Mouse (Mus musculus) stomach, postnatal 0 days (tissue): ENCODE data around the gene Kifc1. TPM values are rescaled to one million over a fixed set of nuclear protein-coding genes. Genes with fewer than 3 reads are reported as not detected.

Experiments
- ATAC-seq: fragments of 200-750 bp; cut with Nextera tagmentation; 2 replicates; pipeline ENCODE4 v1.8.0; 2017; ENCODE audit not compliant: low FRiP score, low TSS enrichment
- DNase-seq: peaks from one replicate; pipeline ENCODE4 v3.0.0-alpha.2; 2016; ENCODE audit warnings: low spot score
- H3K27ac ChIP-seq: fragments of 300-500 bp; sonication (generic); replicated peaks from 2 replicates; pipeline ENCODE4 v1.5.1; 2014; ENCODE audit warnings: mild to moderate bottlenecking, control low read depth
- H3K27me3 ChIP-seq: fragments of 300-500 bp; sonication (generic); 2 replicates; pipeline ENCODE4 v1.6.1; 2014; ENCODE audit warnings: low read length; ENCODE audit not compliant: control insufficient read depth, insufficient read depth
- H3K36me3 ChIP-seq: fragments of 300-500 bp; sonication (generic); 2 replicates; pipeline ENCODE4 v1.6.1; 2014; ENCODE audit warnings: low read length, mixed read lengths; ENCODE audit not compliant: control insufficient read depth, insufficient read depth
- H3K4me1 ChIP-seq: fragments of 300-500 bp; sonication (generic); replicated peaks from 2 replicates; pipeline ENCODE4 v1.6.1; 2014; ENCODE audit warnings: antibody characterized with exemption; ENCODE audit not compliant: control insufficient read depth, insufficient read depth
- H3K4me2 ChIP-seq: fragments of 300-500 bp; sonication (generic); replicated peaks from 2 replicates; pipeline ENCODE4 v1.6.1; 2014; ENCODE audit warnings: low read depth, mild to moderate bottlenecking, control low read depth, moderate library complexity
- H3K4me3 ChIP-seq: fragments of 300-500 bp; sonication (generic); 2 replicates; pipeline ENCODE4 v1.5.1; 2014; ENCODE audit warnings: low read depth, low read length, control low read depth
- H3K9ac ChIP-seq: fragments of 300-500 bp; sonication (generic); 2 replicates; pipeline ENCODE4 v1.6.1; 2014; ENCODE audit warnings: mild to moderate bottlenecking, low read length, control low read depth, mixed read lengths
- H3K9me3 ChIP-seq: fragments of 300-500 bp; sonication (generic); 2 replicates; pipeline ENCODE4 v1.6.1; 2016; ENCODE audit warnings: low read length; ENCODE audit not compliant: control insufficient read depth
- CTCF ChIP-seq: IDR thresholded peaks from 2 replicates; pipeline ENCODE4 v1.5.1; 2016; ENCODE audit warnings: antibody characterized with exemption, low read depth, mild to moderate bottlenecking, moderate library complexity
- EP300 ChIP-seq: optimal IDR thresholded peaks from 2 replicates; pipeline ENCODE3; 2016; ENCODE audit warnings: antibody characterized with exemption
- WGBS: fragments of 180-500 bp; shearing (Covaris S2); extraction: QIAGEN DNeasy Blood & Tissue Kit; methylation state at CpG from one replicate; pipeline ENCODE4 v1.1.7; 2014; 5-methylcytosine and 5-hydroxymethylcytosine counted together
- polyA plus RNA-seq: library from polyadenylated mRNA; unstranded; fragments of >200 nt; fragmentation: Nextera tagmentation; extraction: Ambion mirVana; gene quantifications from 2 replicates; pipeline ENCODE4 v1.2.1, GENCODE M21; 2015

The Kifc1 gene
- polyA plus RNA-seq, 1 experiment from 2014 or later = 1.7 TPM

DNA sequence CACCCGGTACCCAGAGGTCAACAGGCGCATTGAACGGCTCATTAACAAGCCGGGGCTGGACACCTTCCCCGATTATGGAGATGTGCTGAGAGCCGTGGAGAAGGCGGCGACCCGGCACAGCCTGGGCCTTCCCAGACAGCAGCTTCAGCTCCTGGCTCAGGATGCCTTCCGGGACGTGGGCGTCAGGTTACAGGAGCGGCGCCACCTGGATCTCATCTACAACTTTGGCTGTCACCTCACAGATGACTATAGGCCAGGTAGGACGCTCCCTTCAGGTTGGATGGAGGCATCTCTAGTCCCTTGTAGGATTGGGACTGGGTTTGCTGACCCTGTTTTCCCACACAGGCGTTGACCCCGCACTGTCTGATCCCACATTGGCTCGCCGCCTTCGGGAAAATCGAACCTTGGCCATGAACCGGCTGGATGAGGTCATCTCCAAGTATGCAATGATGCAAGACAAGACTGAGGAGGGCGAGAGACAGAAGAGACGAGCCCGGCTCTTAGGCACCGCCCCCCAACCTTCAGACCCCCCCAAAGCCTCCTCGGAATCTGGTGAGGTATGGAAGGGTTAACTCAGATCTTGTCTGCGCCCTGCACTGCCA lies 21.5 kb upstream of the Kifc1 start:
- 83% methylated on average over 28 of the region's 28 CpGs for WGBS
- ATAC-seq = no peak
- H3K27me3 ChIP-seq = no peaks in the 10 kb centered on the region
- TF ChIP-seq CTCF (no peak), EP300 (no peak)
- H3K4me1 ChIP-seq = peaks cover 3% of the 10 kb centered on the region; the same call in 1 of the 2 replicates
- H3K4me3 ChIP-seq = no peak overlapping the region
- H3K27ac ChIP-seq = no peak overlapping the region
- no peak for DNase-seq
- no peak overlapping the region for H3K4me2 ChIP-seq
- peaks cover 20% of the 10 kb centered on the region for H3K36me3 ChIP-seq
- H3K9me3 ChIP-seq = no peaks in the 10 kb centered on the region
- H3K9ac ChIP-seq = no peak overlapping the region

DNA sequence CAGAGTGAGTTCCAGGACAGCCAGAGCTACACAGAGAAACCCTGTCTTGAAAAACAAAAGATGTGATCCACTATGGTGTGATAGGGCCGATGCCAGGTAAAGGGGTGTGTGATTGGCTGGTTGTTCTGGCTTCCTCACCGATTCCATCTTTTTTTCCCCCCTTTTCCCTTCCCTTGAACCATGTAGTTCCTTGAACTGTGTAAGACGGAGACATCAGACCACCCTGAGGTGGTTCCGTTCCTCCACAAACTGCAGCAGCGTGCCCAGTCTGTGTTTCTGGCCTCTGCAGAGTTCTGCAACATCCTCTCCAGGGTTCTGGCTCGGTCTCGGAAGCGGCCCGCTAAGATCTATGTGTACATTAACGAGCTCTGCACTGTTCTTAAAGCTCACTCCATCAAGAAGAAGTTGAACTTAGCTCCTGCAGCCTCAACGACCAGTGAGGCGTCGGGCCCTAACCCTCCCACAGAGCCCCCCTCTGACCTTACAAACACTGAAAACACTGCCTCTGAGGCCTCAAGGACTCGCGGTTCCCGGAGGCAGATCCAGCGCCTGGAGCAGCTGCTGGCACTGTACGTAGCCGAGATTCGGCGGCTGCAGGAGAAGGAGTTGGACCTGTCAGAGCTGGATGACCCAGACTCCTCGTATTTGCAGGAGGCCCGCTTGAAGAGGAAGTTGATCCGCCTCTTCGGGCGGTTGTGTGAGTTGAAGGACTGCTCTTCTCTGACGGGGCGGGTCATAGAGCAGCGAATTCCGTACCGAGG lies 20.8 kb upstream of the Kifc1 start:
- ATAC-seq = no peak
- Histone ChIP-seq H3K36me3 (peaks cover 20% of the 10 kb centered on the region), H3K27ac (no peak overlapping the region), H3K4me3 (no peak overlapping the region), H3K4me1 (peaks cover 3% of the 10 kb centered on the region; the same call in 1 of the 2 replicates), H3K9me3 (no peaks in the 10 kb centered on the region), H3K9ac (no peak overlapping the region), H3K4me2 (no peak overlapping the region), H3K27me3 (no peaks in the 10 kb centered on the region)
- 87% methylated on average over 31 of the region's 31 CpGs for WGBS
- DNase-seq = no peak
- TF ChIP-seq EP300 (no peak), CTCF (no peak)

DNA sequence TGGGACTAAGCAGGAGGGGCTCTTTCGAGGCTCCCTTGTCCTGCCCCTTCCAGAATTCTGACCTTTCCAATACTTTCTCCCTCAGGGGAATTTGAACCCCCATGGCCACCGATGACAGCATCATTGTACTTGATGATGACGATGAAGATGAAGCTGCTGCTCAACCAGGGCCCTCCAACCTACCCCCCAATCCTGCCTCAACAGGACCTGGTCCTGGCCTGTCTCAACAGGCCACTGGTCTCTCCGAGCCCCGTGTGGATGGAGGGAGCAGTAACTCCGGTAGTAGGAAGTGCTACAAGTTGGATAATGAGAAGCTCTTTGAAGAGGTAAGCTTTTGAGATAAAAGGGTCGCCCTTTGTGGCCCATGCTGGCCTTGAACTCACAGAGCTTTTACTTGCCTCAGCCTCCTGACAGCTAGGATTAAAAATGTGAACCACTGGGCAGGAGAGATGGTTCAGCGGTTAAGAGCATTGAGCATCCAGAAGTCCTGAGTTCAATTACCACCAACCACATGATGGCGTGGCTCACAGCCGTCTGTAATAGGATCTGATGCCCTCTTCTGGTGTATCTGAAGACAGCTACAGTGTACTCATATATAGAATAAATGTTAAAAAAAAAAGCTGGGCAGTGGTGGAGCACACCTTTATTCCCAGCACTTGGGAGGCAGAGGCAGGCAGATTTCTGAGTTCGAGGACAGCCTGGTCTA lies 20.0 kb upstream of the Kifc1 start:
- Histone ChIP-seq H3K9ac (peak overlapping the region; percentile 97), H3K9me3 (no peaks in the 10 kb centered on the region), H3K36me3 (peaks cover 20% of the 10 kb centered on the region), H3K4me2 (peak overlapping the region; percentile 94), H3K4me3 (peak overlapping the region; percentile 86), H3K27ac (peak overlapping the region; percentile 99), H3K27me3 (no peaks in the 10 kb centered on the region), H3K4me1 (peaks cover 3% of the 10 kb centered on the region; the same call in 1 of the 2 replicates)
- ATAC-seq = no peak
- no peak for TF ChIP-seq EP300
- TF ChIP-seq CTCF = peak; percentile 55
- 40% methylated on average over 11 of the region's 11 CpGs for WGBS
- DNase-seq = no peak

DNA sequence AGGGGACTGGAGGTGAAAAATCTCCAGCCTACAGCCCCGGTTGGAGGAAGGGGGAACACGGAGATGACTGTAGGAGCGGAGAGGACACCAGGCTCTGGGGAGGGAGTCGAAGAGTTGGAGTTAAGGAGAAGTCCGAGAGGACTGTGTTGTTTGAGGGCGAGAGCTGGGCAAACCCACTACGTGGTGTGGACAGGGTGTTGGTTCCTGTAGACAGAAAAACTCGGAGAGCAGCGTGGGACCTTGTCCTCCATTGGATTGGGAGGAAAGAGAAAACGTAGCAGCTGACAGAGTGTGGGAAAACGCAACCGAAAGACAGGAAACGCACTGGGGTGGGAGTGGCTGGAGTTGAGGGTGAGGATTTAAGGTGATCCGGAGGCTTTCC lies 19.4 kb upstream of the Kifc1 start:
- Histone ChIP-seq H3K36me3 (peaks cover 17% of the 10 kb centered on the region), H3K27me3 (no peaks in the 10 kb centered on the region), H3K4me2 (peak overlapping the region; percentile 94), H3K4me1 (peaks cover 3% of the 10 kb centered on the region; the same call in 1 of the 2 replicates), H3K9ac (peak overlapping the region; percentile 97), H3K4me3 (peak overlapping the region; percentile 86), H3K9me3 (no peaks in the 10 kb centered on the region), H3K27ac (peak overlapping the region; percentile 99)
- WGBS = 1% methylated on average over 14 of the region's 14 CpGs
- ATAC-seq (peak; percentile 12), DNase-seq (peak; percentile 78)
- TF ChIP-seq EP300 (no peak), CTCF (no peak)

DNA sequence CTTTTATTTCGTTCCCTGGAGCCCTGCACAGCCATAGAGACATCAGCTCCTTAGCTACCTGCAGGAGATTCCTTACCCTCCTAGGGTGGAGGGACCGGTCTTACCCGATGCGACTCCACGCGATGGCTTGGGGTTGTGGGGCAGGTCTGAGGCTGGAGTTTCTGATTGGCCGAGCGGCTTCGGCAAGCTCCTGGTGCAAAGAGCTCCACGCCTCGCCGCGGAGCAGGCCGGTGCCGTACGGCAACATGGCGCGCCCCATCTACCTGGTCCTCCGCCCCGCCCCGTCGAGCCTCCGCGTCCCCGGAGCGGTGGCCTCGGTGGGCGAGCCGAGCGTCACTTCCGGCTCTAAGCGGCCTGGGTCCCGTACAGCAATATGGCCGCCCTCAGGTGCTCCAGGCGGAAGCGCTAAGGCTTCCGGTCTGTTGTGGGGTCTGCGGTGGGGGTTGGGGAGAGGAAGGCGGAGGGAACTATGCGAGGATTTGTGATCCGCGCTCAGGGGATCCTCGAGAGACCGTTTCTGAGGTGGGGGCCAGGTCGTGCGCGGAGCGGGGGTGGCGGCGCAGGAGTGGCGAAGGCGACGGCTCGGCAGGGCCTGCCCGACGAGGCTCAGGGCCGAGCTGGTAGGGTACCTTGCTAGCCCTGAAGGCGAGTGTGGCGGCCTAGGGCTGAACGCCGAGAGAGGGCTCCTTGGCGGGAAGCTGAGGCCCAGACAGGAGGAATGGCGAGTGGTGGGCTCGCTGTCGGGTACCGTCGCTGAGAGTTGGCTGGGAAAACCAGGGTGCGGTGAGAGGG lies 18.8 kb upstream of the Kifc1 start, which contains the start of gene Daxx:
TSS of gene Daxx (plus strand) at position 338 of the 792 bp plus-strand sequence.
- ATAC-seq = peak; percentile 96
- WGBS = under 1% methylated on average over 67 of the region's 68 CpGs
- H3K4me1 ChIP-seq = peaks cover 3% of the 10 kb centered on the region; the same call in 1 of the 2 replicates
- H3K4me3 ChIP-seq = peak within 1 kb of the TSS; percentile 86
- H3K27ac ChIP-seq = peak within 1 kb of the TSS; percentile 99
- H3K4me2 ChIP-seq = peak within 1 kb of the TSS; percentile 94
- TF ChIP-seq CTCF (peak; percentile 1; the same call in 1 of the 2 replicates), EP300 (no peak)
- peaks cover 17% of the 10 kb centered on the region for H3K36me3 ChIP-seq
- peak; percentile 99 for DNase-seq
- H3K9ac ChIP-seq = peak within 1 kb of the TSS; percentile 97
- H3K9me3 ChIP-seq = no peaks in the 10 kb centered on the region
- no peaks in the 10 kb centered on the region for H3K27me3 ChIP-seq
